Mouse (Mus musculus) cerebellum, adult 2 months (tissue): Measurements from ENCODE around the gene Sdc1.

Source experiments
- CTCF ChIP-seq: fragments of 200-500 bp; IDR thresholded peaks from 2 replicates; pipeline ENCODE4 v1.5.1; 2011; ENCODE audit warnings: low read depth, mild to moderate bottlenecking, control low read depth, low read length, moderate library complexity, borderline replicate concordance; ENCODE audit not compliant: insufficient read depth
- POLR2A ChIP-seq: fragments of 200-500 bp; IDR thresholded peaks from 2 replicates; pipeline ENCODE4 v1.6.1; 2011; ENCODE audit warnings: low read length, control low read depth, borderline replicate concordance; ENCODE audit not compliant: insufficient read depth

DNA sequence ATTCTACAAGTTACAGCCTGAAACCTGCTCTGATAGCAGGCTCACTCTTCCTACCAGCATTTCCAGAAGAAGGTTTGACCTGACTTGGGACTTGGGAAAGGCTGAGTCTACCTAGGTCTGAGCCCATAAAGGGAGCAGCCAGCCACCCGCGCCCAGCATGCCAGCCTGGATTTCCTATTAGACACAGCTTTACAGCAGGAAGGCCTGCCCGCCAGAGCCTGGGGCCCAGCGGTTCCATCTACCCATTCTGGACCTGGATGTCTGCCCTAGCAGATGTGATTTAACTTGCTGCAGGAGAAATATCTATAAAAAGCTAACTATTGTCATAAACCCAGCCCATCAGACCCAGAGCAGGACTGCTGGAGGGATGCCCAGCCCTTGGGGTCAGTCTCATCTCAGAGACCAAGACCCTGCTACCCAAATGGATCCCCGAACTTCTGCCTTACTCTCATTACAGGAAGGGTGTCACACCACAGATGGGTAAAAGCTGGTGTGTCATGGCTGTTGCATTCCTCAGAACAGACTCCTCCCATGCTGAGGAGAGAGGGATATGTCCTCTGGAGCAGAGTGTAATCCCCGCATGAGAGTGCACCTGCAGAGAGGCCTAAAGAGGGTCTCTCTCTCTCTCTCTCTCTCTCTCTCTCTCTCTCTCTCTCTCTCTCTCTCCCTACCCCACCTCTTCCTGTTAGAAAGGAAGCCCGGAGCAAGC lies 54.0 kb downstream of the Sdc1 start:
- TF ChIP-seq CTCF (no peak), POLR2A (no peak)
